In genomic region chr15:98517380-98518355, GRCm38 (mm10) we compare ENCODE assay signal across 10 mouse cellular contexts. TPM values are rescaled to one million over a fixed set of nuclear protein-coding genes. Genes with fewer than 3 reads are reported as not detected.
DNase-seq lines count a peak whose midpoint lies in the region; ATAC-seq lines count a peak whose summit lies in the region.
"Had no signal": no experiment of that assay in that cellular context is flagged by ENCODE, and none has a peak within 500 bp of the region (broad histone marks: within the 10 kb centered on the region; RNA-seq: fewer than 3 reads in every experiment).

No protein-coding gene starts in this region.

- H3K9me3 ChIP-seq in heart, embryonic 10.5 days: no peaks in the 10 kb centered on the region
- H3K9me3 ChIP-seq: embryonic facial prominence, embryonic 13.5 days; lung, embryonic 15.5 days had no signal

- H3K27ac ChIP-seq in heart, embryonic 10.5 days: no peak overlapping the region
- H3K27ac ChIP-seq: embryonic facial prominence, embryonic 13.5 days; lung, embryonic 15.5 days had no signal

- peak; percentile 48 to 59 for DNase-seq in left cerebral cortex, adult 18-20 months (ENCODE audit: low spot score in 2 of 2)
- no peak for DNase-seq in left cerebral cortex, adult 11 months (ENCODE audit: low spot score)
- peak; percentile 29 for DNase-seq in Muller cell, postnatal 12 days (ENCODE audit: inconsistent ontology term)
- peak; percentile 68 to 80 for DNase-seq in cerebellum, postnatal 10 days
- DNase-seq in heart, embryonic 10.5 days (ENCODE audit: low spot score): peak; percentile 80
- peak; percentile 74 to 77 for DNase-seq in kidney, postnatal 4 days
- peak; percentile 38 to 55 for DNase-seq in spleen, postnatal 14 days (ENCODE audit: low spot score in 2 of 2)

- peaks cover 48% of the 10 kb centered on the region for H3K36me3 ChIP-seq in heart, embryonic 10.5 days

- no peak overlapping the region for H3K4me3 ChIP-seq in heart, embryonic 10.5 days
- H3K4me3 ChIP-seq: embryonic facial prominence, embryonic 13.5 days; lung, embryonic 15.5 days had no signal

- no peaks in the 10 kb centered on the region for H3K27me3 ChIP-seq in heart, embryonic 10.5 days (ENCODE audit: insufficient read depth, poor library complexity, severe bottlenecking)
- H3K27me3 ChIP-seq: embryonic facial prominence, embryonic 13.5 days; lung, embryonic 15.5 days had no signal

- 71% methylated on average over 16 of the region's 16 CpGs for WGBS in heart, embryonic 10.5 days

- peak; percentile 70 for ATAC-seq in megakaryocyte, adult 5-6 weeks (ENCODE audit: poor library complexity, severe bottlenecking)

- peaks cover 7% of the 10 kb centered on the region for H3K4me1 ChIP-seq in heart, embryonic 10.5 days
- H3K4me1 ChIP-seq: embryonic facial prominence, embryonic 13.5 days had no signal

RNA-seq across cellular contexts. Expression of gene Kansl2, which starts 16.4 kb away (rescaled TPM):
- total RNA-seq in left cerebral cortex, adult 18-20 months (2021): 10 to 100 TPM; 58.2 to 59.7 TPM
- 91.7 and 127 TPM in 2 replicates for polyA plus RNA-seq in heart, embryonic 10.5 days (2016; fragmentation: Nextera tagmentation; extraction: Ambion mirVana)
- 36.7 and 42.7 TPM in 2 replicates for total RNA-seq in megakaryocyte, adult 5-6 weeks (2015)
- total RNA-seq in megakaryocyte, adult 5-6 weeks (2017): 30.4 and 31.8 TPM in 2 replicates

RNA-seq across cellular contexts. Expression of gene Olfr279, which starts 25.5 kb away (rescaled TPM):
- total RNA-seq in left cerebral cortex, adult 18-20 months (2021): not detected
- polyA plus RNA-seq in heart, embryonic 10.5 days (2016; fragmentation: Nextera tagmentation; extraction: Ambion mirVana): not detected in 2 replicates
- not detected in 2 replicates for total RNA-seq in megakaryocyte, adult 5-6 weeks (2015)
- not detected in 2 replicates for total RNA-seq in megakaryocyte, adult 5-6 weeks (2017)
- polyA plus RNA-seq: embryonic facial prominence, embryonic 13.5 days; lung, embryonic 15.5 days had no signal

RNA-seq across cellular contexts. Expression of gene Lalba, which starts 35.1 kb away (rescaled TPM):
- total RNA-seq in left cerebral cortex, adult 18-20 months (2021): not detected
- polyA plus RNA-seq in heart, embryonic 10.5 days (2016; fragmentation: Nextera tagmentation; extraction: Ambion mirVana): not detected in 2 replicates
- not detected in 2 replicates for total RNA-seq in megakaryocyte, adult 5-6 weeks (2015)
- not detected in 2 replicates for total RNA-seq in megakaryocyte, adult 5-6 weeks (2017)
- polyA plus RNA-seq: embryonic facial prominence, embryonic 13.5 days had no signal

RNA-seq across cellular contexts. Expression of gene OR5BS1P, which starts 48.0 kb away (rescaled TPM):
- not detected for total RNA-seq in left cerebral cortex, adult 18-20 months (2021)
- polyA plus RNA-seq in heart, embryonic 10.5 days (2016; fragmentation: Nextera tagmentation; extraction: Ambion mirVana): not detected in 2 replicates
- not detected in 2 replicates for total RNA-seq in megakaryocyte, adult 5-6 weeks (2015)
- not detected in 2 replicates for total RNA-seq in megakaryocyte, adult 5-6 weeks (2017)
- polyA plus RNA-seq: embryonic facial prominence, embryonic 13.5 days; lung, embryonic 15.5 days had no signal

RNA-seq across cellular contexts. Expression of gene Ccnt1, which starts 53.1 kb away (rescaled TPM):
- total RNA-seq in left cerebral cortex, adult 18-20 months (2021): 10 to 100 TPM; 40.4 to 46.0 TPM
- 42.8 and 53.0 TPM in 2 replicates for polyA plus RNA-seq in heart, embryonic 10.5 days (2016; fragmentation: Nextera tagmentation; extraction: Ambion mirVana)
- 33.0 and 38.7 TPM in 2 replicates for total RNA-seq in megakaryocyte, adult 5-6 weeks (2015)
- 41.3 and 43.5 TPM in 2 replicates for total RNA-seq in megakaryocyte, adult 5-6 weeks (2017)
